Mouse (Mus musculus) embryonic facial prominence, embryonic 11.5 days (tissue): ENCODE measurements around the gene Tex9. TPM values are rescaled to one million over a fixed set of nuclear protein-coding genes. Genes with fewer than 3 reads are reported as not detected.
A peak's percentile ranks its signal among the peaks of the same experiment; 100 is the strongest.

Experiments used
- ATAC-seq: fragments of 200-750 bp; cut with Nextera tagmentation; replicated peaks from 2 replicates; pipeline ENCODE4 v1.8.0; 2017; ENCODE audit warnings: low read depth; ENCODE audit not compliant: insufficient number of reproducible peaks, low FRiP score, low TSS enrichment
- DNase-seq: peaks from one replicate; pipeline ENCODE4 v3.0.0-alpha.2; 2015; ENCODE audit warnings: low spot score
- H3K27ac ChIP-seq: fragments of 300-500 bp; sonication (generic); replicated peaks from 2 replicates; pipeline ENCODE4 v1.5.1; 2014; ENCODE audit warnings: mild to moderate bottlenecking, low read depth, low read length, control low read depth
- H3K27me3 ChIP-seq: fragments of 300-500 bp; sonication (generic); 2 replicates; pipeline ENCODE4 v1.6.1; 2014; ENCODE audit warnings: mild to moderate bottlenecking, low read length, moderate library complexity, mixed read lengths; ENCODE audit not compliant: control insufficient read depth, insufficient read depth
- H3K36me3 ChIP-seq: fragments of 300-500 bp; sonication (generic); replicated peaks from 2 replicates; pipeline ENCODE4 v1.6.1; 2014; ENCODE audit warnings: low read depth, mild to moderate bottlenecking, low read length, moderate library complexity, mixed read lengths; ENCODE audit not compliant: control insufficient read depth, insufficient read depth
- H3K4me1 ChIP-seq: fragments of 300-500 bp; sonication (generic); 2 replicates; pipeline ENCODE4 v1.6.1; 2014; ENCODE audit warnings: low read length, mixed read lengths; ENCODE audit not compliant: control insufficient read depth, insufficient read depth
- H3K4me2 ChIP-seq: fragments of 300-500 bp; sonication (generic); 2 replicates; pipeline ENCODE4 v1.6.1; 2014; ENCODE audit warnings: low read depth, mild to moderate bottlenecking, control low read depth, low read length, moderate library complexity
- H3K4me3 ChIP-seq: fragments of 300-500 bp; sonication (generic); 2 replicates; pipeline ENCODE4 v1.5.1; 2014; ENCODE audit warnings: low read depth, low read length, control low read depth
- H3K9ac ChIP-seq: fragments of 300-500 bp; sonication (generic); replicated peaks from 2 replicates; pipeline ENCODE4 v1.6.1; 2014; ENCODE audit warnings: mild to moderate bottlenecking, control low read depth, low read length
- H3K9me3 ChIP-seq: fragments of 300-500 bp; sonication (generic); replicated peaks from 2 replicates; pipeline ENCODE4 v1.6.1; 2016; ENCODE audit warnings: mild to moderate bottlenecking, low read length, inconsistent platforms, mixed read lengths; ENCODE audit not compliant: control insufficient read depth
- WGBS: fragments of 180-500 bp; shearing (Covaris S2); extraction: QIAGEN DNeasy Blood & Tissue Kit; methylation state at CpG from one replicate; pipeline ENCODE4 v1.1.7; 2014; 5-methylcytosine and 5-hydroxymethylcytosine counted together
- polyA plus RNA-seq: library from polyadenylated mRNA; unstranded; fragments of >200 nt; fragmentation: Nextera tagmentation; extraction: Ambion mirVana; gene quantifications from 2 replicates; pipeline ENCODE4 v1.2.1, GENCODE M21; 2014

Gene Tex9
- polyA plus RNA-seq, 1 experiment from 2014 or later = 64.5 TPM

GRCm38 (mm10) chr9:72448026-72448425 is 44.0 kb downstream of the Tex9 start:
- no peak overlapping the region for H3K4me2 ChIP-seq
- WGBS = 60% methylated on average over 8 of the region's 8 CpGs
- H3K36me3 ChIP-seq = peaks cover 4% of the 10 kb centered on the region
- ATAC-seq = no peak
- no peak overlapping the region for H3K4me3 ChIP-seq
- DNase-seq = peak; percentile 47
- no peaks in the 10 kb centered on the region for H3K27me3 ChIP-seq
- H3K9ac ChIP-seq = no peak overlapping the region
- H3K27ac ChIP-seq = no peak overlapping the region
- H3K9me3 ChIP-seq = no peaks in the 10 kb centered on the region
- H3K4me1 ChIP-seq = no peaks in the 10 kb centered on the region

- ATAC-seq (no peak), DNase-seq (no peak)
- H3K36me3 ChIP-seq = no peaks in the 10 kb centered on the region
- H3K4me2 ChIP-seq = no peak overlapping the region
- H3K9me3 ChIP-seq = no peaks in the 10 kb centered on the region
- no peaks in the 10 kb centered on the region for H3K4me1 ChIP-seq
- H3K9ac ChIP-seq = no peak overlapping the region
- WGBS = 92% methylated on average over 10 of the region's 10 CpGs
- H3K4me3 ChIP-seq = no peak overlapping the region
- H3K27ac ChIP-seq = no peak overlapping the region
- H3K27me3 ChIP-seq = no peaks in the 10 kb centered on the region
These were observed 49.9 kb downstream of the Tex9 start for GRCm38 (mm10) chr9:72441927-72442715.

GRCm38 (mm10) chr9:72440948-72441926 is 50.8 kb downstream of the Tex9 start:
- Histone ChIP-seq H3K4me3 (no peak overlapping the region), H3K27ac (no peak overlapping the region), H3K4me2 (no peak overlapping the region), H3K36me3 (no peaks in the 10 kb centered on the region), H3K27me3 (no peaks in the 10 kb centered on the region), H3K9ac (no peak overlapping the region), H3K9me3 (no peaks in the 10 kb centered on the region), H3K4me1 (no peaks in the 10 kb centered on the region)
- no peak for DNase-seq
- no peak for ATAC-seq
- 80% methylated on average over 8 of the region's 8 CpGs for WGBS

GRCm38 (mm10) chr9:72440358-72440757 is 51.7 kb downstream of the Tex9 start:
- Histone ChIP-seq H3K27ac (no peak overlapping the region), H3K9ac (no peak overlapping the region), H3K4me2 (no peak overlapping the region), H3K9me3 (no peaks in the 10 kb centered on the region), H3K4me1 (no peaks in the 10 kb centered on the region), H3K36me3 (no peaks in the 10 kb centered on the region), H3K27me3 (no peaks in the 10 kb centered on the region), H3K4me3 (no peak overlapping the region)
- DNase-seq (no peak), ATAC-seq (no peak)
- 92% methylated on average over 4 of the region's 4 CpGs for WGBS

- Histone ChIP-seq H3K4me1 (no peaks in the 10 kb centered on the region), H3K27ac (0 out of 2 replicates have a peak overlapping the region, but pooled peaks have one; percentile 48), H3K27me3 (no peaks in the 10 kb centered on the region), H3K4me2 (peak overlapping the region; percentile 53), H3K4me3 (peak overlapping the region; percentile 53), H3K9ac (peak overlapping the region; percentile 72), H3K36me3 (no peaks in the 10 kb centered on the region), H3K9me3 (no peaks in the 10 kb centered on the region)
- 2% methylated on average over 9 of the region's 9 CpGs for WGBS
- DNase-seq (no peak), ATAC-seq (no peak)
These were observed 53.3 kb downstream of the Tex9 start for GRCm38 (mm10) chr9:72438749-72439148.

- Histone ChIP-seq H3K9me3 (no peaks in the 10 kb centered on the region), H3K27ac (peak within 1 kb of the TSS; percentile 56; the same call in 1 of the 2 replicates), H3K4me2 (peak within 1 kb of the TSS; percentile 88), H3K27me3 (no peaks in the 10 kb centered on the region), H3K9ac (peak within 1 kb of the TSS; percentile 72), H3K4me3 (peak within 1 kb of the TSS; percentile 53), H3K4me1 (no peaks in the 10 kb centered on the region), H3K36me3 (no peaks in the 10 kb centered on the region)
- WGBS = 2% methylated on average over 43 of the region's 43 CpGs
- peak; percentile 98 for DNase-seq
- ATAC-seq = peak; percentile 98
These were observed 54.0 kb downstream of the Tex9 start, which contains the start of gene Mns1 for GRCm38 (mm10) chr9:72437822-72438701. Mns1 (plus strand) TSS chr9:72438011.

GRCm38 (mm10) chr9:72434876-72435275 is 57.1 kb downstream of the Tex9 start:
- no peak overlapping the region for H3K4me3 ChIP-seq
- DNase-seq (peak; percentile 58), ATAC-seq (no peak)
- H3K27me3 ChIP-seq = no peaks in the 10 kb centered on the region
- no peaks in the 10 kb centered on the region for H3K9me3 ChIP-seq
- no peak overlapping the region for H3K9ac ChIP-seq
- H3K36me3 ChIP-seq = no peaks in the 10 kb centered on the region
- no peak overlapping the region; the same call in 1 of the 2 replicates for H3K4me2 ChIP-seq
- no peaks in the 10 kb centered on the region for H3K4me1 ChIP-seq
- 56% methylated on average over 9 of the region's 9 CpGs for WGBS
- no peak overlapping the region for H3K27ac ChIP-seq
